In the genomic region with DNA sequence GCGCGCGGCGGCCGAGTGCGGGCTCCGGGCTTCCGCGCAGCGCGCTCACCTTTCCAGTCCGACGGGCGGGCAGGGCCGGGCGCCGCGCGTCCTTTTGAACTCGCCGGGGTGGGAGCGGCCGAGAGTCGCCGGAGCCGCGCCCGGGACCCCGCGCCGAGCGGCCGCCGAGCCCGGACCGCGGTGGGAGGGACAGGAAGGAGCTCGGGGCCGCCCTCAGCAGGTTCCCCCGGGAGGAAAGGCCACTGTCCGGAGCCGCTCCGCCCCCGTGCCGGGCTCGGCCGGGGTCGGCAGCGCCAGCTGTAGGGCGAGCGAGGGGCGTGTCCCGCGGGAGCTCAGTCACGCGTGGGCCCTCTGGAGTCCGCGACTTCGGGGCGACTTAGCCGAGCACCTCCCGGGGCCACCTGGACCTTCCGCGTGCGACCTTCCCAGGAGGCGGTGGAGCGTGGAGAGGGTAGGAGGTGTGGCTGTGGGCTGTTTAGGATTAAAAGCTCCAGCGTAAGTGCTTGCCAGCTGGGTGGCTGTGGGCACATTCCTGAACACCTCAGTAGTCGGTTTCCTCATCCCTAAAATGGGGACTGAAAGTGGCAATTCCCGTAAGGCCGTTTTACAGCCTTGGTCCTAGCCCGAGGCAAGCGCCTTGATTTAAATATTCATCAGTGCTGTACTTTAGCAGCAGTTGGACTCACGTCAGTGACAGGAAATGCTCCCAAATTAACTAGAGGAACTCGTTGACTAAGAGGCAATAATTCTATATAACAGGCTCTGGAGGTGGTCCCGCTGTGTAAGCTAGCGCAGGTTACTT, we compare ENCODE assay signal across 8 mouse cellular contexts. TPM values are rescaled to one million over a fixed set of nuclear protein-coding genes. Genes with fewer than 3 reads are reported as not detected.
DNase-seq lines count a peak whose midpoint lies in the region; ATAC-seq and TF ChIP-seq lines count a peak whose summit lies in the region.

A gene (minus strand): TSS at position 241 of the 802 bp plus-strand sequence.

- no peak within 1 kb of the TSS for H3K27ac ChIP-seq in forebrain, embryonic 15.5 days (replicated peaks)
- no peak within 1 kb of the TSS for H3K27ac ChIP-seq in hindbrain, embryonic 15.5 days (replicated peaks)
- H3K27ac ChIP-seq in liver, adult 2 months (replicated peaks; ENCODE audit: insufficient read depth, low read depth, low read length) = peak within 1 kb of the TSS; percentile 83

- H3K4me2 ChIP-seq in forebrain, embryonic 15.5 days (replicated peaks) = peak within 1 kb of the TSS; percentile 66
- H3K4me2 ChIP-seq in hindbrain, embryonic 15.5 days = peak within 1 kb of the TSS; percentile 72

- peaks cover 7% of the 10 kb centered on the region; the same call in 1 of the 2 replicates for H3K79me2 ChIP-seq in liver, adult 2 months (ENCODE audit: control insufficient read depth, insufficient read depth, low read length)

- no peak for TF ChIP-seq POLR2A in liver, adult 2 months (IDR thresholded peaks at IDR 0.05; ENCODE audit: extremely low read depth, insufficient read depth, low read length)

- under 1% methylated on average over 72 of the region's 77 CpGs for WGBS in forebrain, embryonic 15.5 days
- under 1% methylated on average over 67 of the region's 77 CpGs for WGBS in hindbrain, embryonic 15.5 days
- WGBS in liver, adult 2 months = under 1% methylated on average over 73 of the region's 77 CpGs

- no peaks in the 10 kb centered on the region for H3K36me3 ChIP-seq in forebrain, embryonic 15.5 days
- no peaks in the 10 kb centered on the region for H3K36me3 ChIP-seq in hindbrain, embryonic 15.5 days
- H3K36me3 ChIP-seq in liver, adult 2 months (ENCODE audit: control insufficient read depth, insufficient read depth, low read length) = no peaks in the 10 kb centered on the region

- H3K9ac ChIP-seq in forebrain, embryonic 15.5 days (replicated peaks) = 0 out of 2 replicates have a peak within 1 kb of the TSS, but pooled peaks have one; percentile 9
- H3K9ac ChIP-seq in hindbrain, embryonic 15.5 days = no peak within 1 kb of the TSS
- peak within 1 kb of the TSS; percentile 88 for H3K9ac ChIP-seq in liver, adult 2 months (ENCODE audit: low read depth, low read length)

- H3K4me3 ChIP-seq in forebrain, embryonic 15.5 days = peak within 1 kb of the TSS; percentile 40
- peak within 1 kb of the TSS; percentile 42 for H3K4me3 ChIP-seq in hindbrain, embryonic 15.5 days
- H3K4me3 ChIP-seq in liver, adult 2 months (ENCODE audit: insufficient read depth, low read depth, low read length) = peak within 1 kb of the TSS; percentile 82

- no peaks in the 10 kb centered on the region for H3K9me3 ChIP-seq in forebrain, embryonic 15.5 days
- H3K9me3 ChIP-seq in hindbrain, embryonic 15.5 days = no peaks in the 10 kb centered on the region

- peaks cover 12% of the 10 kb centered on the region for H3K4me1 ChIP-seq in forebrain, embryonic 15.5 days
- H3K4me1 ChIP-seq in hindbrain, embryonic 15.5 days (replicated peaks) = peaks cover 14% of the 10 kb centered on the region
- peaks cover 24% of the 10 kb centered on the region for H3K4me1 ChIP-seq in liver, adult 2 months (ENCODE audit: control insufficient read depth, insufficient read depth, low read length)

- ATAC-seq in forebrain, embryonic 15.5 days (replicated peaks) = no peak
- no peak for ATAC-seq in hindbrain, embryonic 15.5 days (ENCODE audit: low FRiP score, low read depth)
- ATAC-seq in monocyte, adult 5-6 weeks (replicated peaks; ENCODE audit: insufficient number of reproducible peaks, low FRiP score, low TSS enrichment, poor library complexity, severe bottlenecking) = peak; percentile 8; the same call in 1 of the 2 replicates
- ATAC-seq in erythroid progenitor cell, adult 5-6 weeks (replicated peaks; ENCODE audit: low FRiP score, poor library complexity, severe bottlenecking) = no peak

- TF ChIP-seq CTCF in liver, adult 2 months (IDR thresholded peaks at IDR 0.05; ENCODE audit: low read depth, low read length) = no peak

- DNase-seq in thymus, postnatal 4 days = peak; percentile 45
- no peak for DNase-seq in thymus, postnatal 25 days
- peak; percentile 73 for DNase-seq in liver, adult 2 months (ENCODE audit: extremely low read depth, low read depth, low spot score)
- no peak for DNase-seq in cerebellum, adult 9-10 months

- H3K27me3 ChIP-seq in forebrain, embryonic 15.5 days = peaks cover 52% of the 10 kb centered on the region
- H3K27me3 ChIP-seq in hindbrain, embryonic 15.5 days = peaks cover 53% of the 10 kb centered on the region
- H3K27me3 ChIP-seq in liver, adult 2 months (ENCODE audit: control insufficient read depth, insufficient read depth, low read length) = no peaks in the 10 kb centered on the region

RNA-seq across cellular contexts. Expression of the gene that starts here (rescaled TPM):
- polyA plus RNA-seq in forebrain, embryonic 15.5 days (2015; fragmentation: Nextera tagmentation; extraction: Ambion mirVana) = 1.8 and 2.5 TPM in 2 replicates
- polyA plus RNA-seq in hindbrain, embryonic 15.5 days (2015; fragmentation: Nextera tagmentation; extraction: Ambion mirVana) = 4.0 and 5.0 TPM in 2 replicates
- total RNA-seq in liver, adult 2 months (2014; rRNA removed) = 13.0 and 14.9 TPM in 2 replicates
- polyA plus RNA-seq in liver, adult 2 months (2012; rRNA removed) = 57.0 and 80.1 TPM in 2 replicates
- total RNA-seq in monocyte, adult 5-6 weeks (2017) = 9.8 to 17.2 TPM (median 15.0 TPM) in 3 replicates
- 3.6 TPM in 1 of 2 replicates, not detected in the other for total RNA-seq in erythroid progenitor cell, adult 5-6 weeks (2015; ENCODE audit: low replicate concordance)
- 2.6 TPM in 1 of 2 replicates, not detected in the other for total RNA-seq in erythroid progenitor cell, adult 5-6 weeks (2017; ENCODE audit: low replicate concordance)

Comparison
In these comparisons a context has a peak if more than half of its experiments do, and no peak if none do; other contexts are left out.
1. DNase-seq: peak in thymus, postnatal 4 days (single experiment) and liver, adult 2 months (single experiment); none in thymus, postnatal 25 days (single experiment) and cerebellum, adult 9-10 months (single experiment).
2. Peak in every context shown above with its lines, with median percentiles within 50 percentile points of each other: H3K4me3 ChIP-seq.